Mouse (Mus musculus) erythroblast, embryonic 14.5 days (primary cell): ENCODE results near the gene Ropn1.

Source experiments
- GATA1 ChIP-seq: IDR thresholded peaks from 2 replicates; pipeline ENCODE4 v1.6.1; 2012; ENCODE audit warnings: low read length, inconsistent platforms, mixed read lengths
- TAL1 ChIP-seq: IDR thresholded peaks from 3 replicates; pipeline ENCODE4 v1.6.1; 2012; ENCODE audit warnings: low read length, inconsistent platforms, mixed read lengths

DNA sequence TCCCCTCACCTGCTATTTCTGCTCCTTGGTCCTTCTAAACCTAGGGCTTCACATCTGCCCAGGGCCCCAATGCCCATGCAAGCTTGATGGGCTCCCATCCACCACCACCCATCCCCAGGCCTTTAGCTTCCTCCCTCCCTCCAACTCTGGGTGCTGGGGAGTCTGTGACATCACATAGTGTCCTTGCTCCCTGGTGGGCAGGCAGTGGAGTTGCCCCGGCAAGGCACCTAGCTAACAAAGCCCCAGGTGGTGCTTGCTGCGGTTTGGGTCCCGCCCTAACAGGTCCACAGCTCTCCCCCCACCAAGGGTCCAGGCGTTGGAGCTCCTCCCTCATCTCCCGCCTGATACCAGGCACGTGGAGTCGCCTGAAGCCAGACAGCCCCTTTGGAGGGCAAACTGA, at the start of gene Ropn1:
- TF ChIP-seq GATA1 (no peak), TAL1 (no peak)
